Mouse (Mus musculus) G1E (cell line): ENCODE measurements around the gene Gnpat.

Experiments
- CTCF ChIP-seq: IDR thresholded peaks from 2 replicates; pipeline ENCODE4 v1.5.1; 2012; ENCODE audit warnings: low read depth, low read length, inconsistent platforms, mixed read lengths
- GATA1 ChIP-seq: IDR thresholded peaks from 2 replicates; pipeline ENCODE4 v1.6.1; 2012; ENCODE audit warnings: borderline replicate concordance, low read length, inconsistent platforms, mixed read lengths
- GATA2 ChIP-seq: IDR thresholded peaks from 2 replicates; pipeline ENCODE4 v1.6.1; 2012; ENCODE audit warnings: low read depth, low read length, inconsistent platforms, borderline replicate concordance
- POLR2AphosphoS5 ChIP-seq: IDR thresholded peaks from 2 replicates; pipeline ENCODE4 v1.6.1; 2012; ENCODE audit warnings: low read depth, low read length, inconsistent platforms; ENCODE audit not compliant: insufficient replicate concordance
- TAL1 ChIP-seq: conservative IDR thresholded peaks from 2 replicates; pipeline ENCODE4 v1.6.1; 2012; ENCODE audit warnings: low read depth, low read length, inconsistent platforms, mixed read lengths

- TF ChIP-seq CTCF (no peak), POLR2AphosphoS5 (no peak), GATA1 (no peak), TAL1 (no peak), GATA2 (no peak)
Observed at GRCm38 (mm10) chr8:124828561-124829240, 34.1 kb upstream of the Gnpat start.
